Mouse (Mus musculus): Measurements from ENCODE around the gene Olfr263. TPM values are rescaled to one million over a fixed set of nuclear protein-coding genes. Genes with fewer than 3 reads are reported as not detected.

Olfr263 gene
- total RNA-seq, 2 experiments from 2014 or later = not detected

Other genes starting within 250 kb of the Olfr263 start
- not detected for gene Olfr1370, start 54.7 kb upstream of the Olfr263 start, total RNA-seq (2021)
- gene Olfr1369-ps1, start 18.2 kb upstream of the Olfr263 start, total RNA-seq (2021) = not detected
- not detected for gene Olfr1368, start 16.2 kb downstream of the Olfr263 start, total RNA-seq (2021)
- gene Trim27, start 49.8 kb downstream of the Olfr263 start, total RNA-seq (2021) = 10 to 100 TPM; 21.0 to 22.0 TPM
- gene Gpx5, start 163.1 kb downstream of the Olfr263 start, total RNA-seq (2021) = not detected
- gene Gpx6, start 182.5 kb downstream of the Olfr263 start, total RNA-seq (2021) = not detected
- gene Olfr1367, start 217.3 kb downstream of the Olfr263 start, total RNA-seq (2021) = not detected
- gene Zscan12, start 233.2 kb downstream of the Olfr263 start, total RNA-seq (2021) = 1 to 10 TPM; 6.8 to 7.6 TPM